Mouse (Mus musculus) layer of hippocampus, postnatal 10 days (tissue): ENCODE results near the gene Olfr68. TPM values are rescaled to one million over a fixed set of nuclear protein-coding genes. Genes with fewer than 3 reads are reported as not detected.
A peak's percentile ranks its signal among the peaks of the same experiment; 100 is the strongest.
"Not testable (repeated sequence)": the region's sequence is repeated elsewhere in the genome, so short reads cannot be mapped to it uniquely, and the experiment has no call there.

Experiments used
- DNase-seq, 2 experiments: peaks; one replicate each; pipeline ENCODE4 v3.0.0; 2021; ENCODE audit warnings: low spot score in 2 of 2
- long read RNA-seq: library from polyadenylated mRNA; stranded (forward); transcript quantifications from one replicate; pipeline ENCODE4 v2.0.0, GENCODE M21; 2023
- total RNA-seq, 2 experiments: library from RNA; stranded (reverse); gene quantifications; 2 replicates each; pipeline ENCODE4 v1.2.3; 2021

Gene Olfr68
- total RNA-seq = not detected
- long read RNA-seq = 0 reads

DNA sequence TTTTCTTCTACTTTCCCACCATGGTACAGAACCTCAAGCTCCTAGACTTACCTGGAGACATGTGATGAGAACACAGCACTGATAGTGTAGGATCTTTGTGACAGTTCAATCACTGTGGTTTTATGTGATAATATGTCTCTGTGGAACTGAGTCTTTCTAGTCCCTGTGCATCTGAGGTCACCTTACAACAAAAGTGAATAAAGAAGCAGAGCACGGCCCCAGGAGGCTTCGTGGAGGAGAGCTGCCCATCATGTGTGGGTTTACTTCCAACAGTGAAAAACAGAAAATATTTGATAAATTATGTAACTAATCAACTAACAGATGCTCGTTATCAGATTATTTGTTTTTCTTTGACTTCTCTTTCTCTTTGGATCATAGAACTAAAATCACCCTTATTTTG, at the start of gene Olfr68:
Gene Olfr68 (minus strand): TSS at position 101 of the 400 bp plus-strand sequence.
- no peak for DNase-seq

DNA sequence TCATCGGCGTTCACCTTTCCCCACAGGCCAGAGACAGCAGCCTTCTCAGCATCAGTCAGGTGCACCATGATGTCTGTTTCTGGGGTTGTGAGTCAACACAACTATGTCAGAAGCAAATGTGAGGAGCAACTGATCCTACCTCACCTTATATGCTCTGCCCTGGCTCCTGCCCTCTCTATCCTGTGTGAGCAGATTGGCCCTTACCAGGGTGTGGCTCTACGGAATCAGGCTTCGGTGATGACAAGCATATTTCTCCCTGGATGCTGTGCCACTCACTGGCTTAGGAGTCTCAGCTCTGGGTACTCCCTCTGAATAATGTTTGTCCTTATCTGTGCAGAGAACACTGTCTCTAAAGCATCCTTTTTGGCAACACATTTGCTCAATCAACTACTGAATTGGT, 48.3 kb upstream of the Olfr68 start, which contains the start of gene Hbb-bs:
Gene Hbb-bs (minus strand): TSS at position 289 of the 400 bp plus-strand sequence.
- no peak for DNase-seq

DNA sequence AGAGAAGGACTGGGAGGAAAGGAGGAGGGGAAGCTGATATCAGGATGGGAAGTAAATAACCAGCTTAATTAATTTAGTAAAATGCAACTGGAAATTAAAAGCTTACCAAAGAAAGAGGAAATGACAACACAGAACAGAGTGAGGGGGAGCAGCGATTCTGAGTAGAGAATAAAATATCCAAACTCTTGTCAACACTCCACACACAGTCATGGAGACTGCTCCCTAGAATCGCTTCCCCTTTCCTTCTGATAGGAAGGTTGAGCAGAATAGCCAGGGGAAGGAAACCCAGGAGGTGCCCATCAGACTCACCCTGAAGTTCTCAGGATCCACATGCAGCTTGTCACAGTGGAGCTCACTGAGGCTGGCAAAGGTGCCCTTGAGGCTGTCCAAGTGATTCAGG, 47.6 kb upstream of the Olfr68 start:
- DNase-seq = not testable (repeated sequence)

DNA sequence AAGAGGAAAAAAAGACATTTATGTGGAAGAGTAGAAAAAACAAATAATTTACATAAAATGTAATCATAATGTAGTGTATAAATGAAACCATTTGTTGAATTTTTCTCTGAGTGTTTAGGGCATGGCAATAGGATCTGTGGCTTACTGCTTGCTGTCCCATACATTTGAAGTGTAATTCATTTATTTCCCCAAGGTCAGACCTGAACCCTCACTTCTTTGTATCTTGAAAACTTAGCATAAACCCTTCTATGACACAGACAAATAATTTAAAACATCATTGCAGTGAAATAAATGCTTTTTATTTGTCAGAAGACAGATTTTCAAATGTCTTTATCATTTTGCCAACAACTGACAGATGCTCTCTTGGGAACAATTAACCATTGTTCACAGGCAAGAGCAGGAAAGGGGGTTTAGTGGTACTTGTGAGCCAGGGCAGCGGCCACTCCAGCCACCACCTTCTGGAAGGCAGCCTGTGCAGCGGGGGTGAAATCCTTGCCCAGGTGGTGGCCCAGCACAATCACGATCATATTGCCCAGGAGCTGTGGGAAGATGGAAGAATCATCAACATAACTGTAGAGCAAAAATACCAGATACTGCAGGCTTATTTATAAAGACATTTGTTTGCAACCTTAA, 46.9 kb upstream of the Olfr68 start:
- no peak for DNase-seq

DNA sequence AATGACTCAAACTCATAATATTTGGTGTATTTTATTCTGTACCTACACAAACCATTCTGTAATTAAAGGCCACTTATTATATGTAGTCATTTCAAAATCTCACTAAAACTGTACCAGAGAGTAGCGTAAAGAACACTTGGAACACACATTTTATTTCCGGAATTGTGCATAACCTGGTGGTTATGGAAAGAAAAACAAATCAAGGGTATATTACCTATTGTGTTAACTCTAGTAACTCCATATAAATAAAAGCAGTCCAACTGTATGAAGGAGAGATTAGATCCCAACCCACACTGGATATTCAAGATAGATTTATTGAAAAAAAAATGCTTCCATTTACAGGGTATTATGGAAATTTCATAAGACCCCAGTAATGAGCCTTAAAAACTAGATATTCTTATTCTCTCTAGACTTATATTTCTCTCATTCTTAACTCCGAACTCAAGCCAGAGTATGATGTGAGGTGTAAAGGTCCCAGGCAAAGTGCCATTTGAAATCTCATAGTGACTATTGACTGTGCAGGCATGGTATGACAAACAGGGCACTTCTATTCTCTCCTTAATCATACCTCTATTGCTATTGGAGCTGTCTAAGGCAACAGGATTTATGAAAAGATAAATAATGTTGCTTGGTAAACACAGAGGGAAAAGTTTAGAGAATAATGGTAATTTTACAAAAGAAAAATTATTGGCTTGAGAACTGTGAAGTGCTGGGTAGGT, 46.2 kb upstream of the Olfr68 start:
- no peak for DNase-seq

DNA sequence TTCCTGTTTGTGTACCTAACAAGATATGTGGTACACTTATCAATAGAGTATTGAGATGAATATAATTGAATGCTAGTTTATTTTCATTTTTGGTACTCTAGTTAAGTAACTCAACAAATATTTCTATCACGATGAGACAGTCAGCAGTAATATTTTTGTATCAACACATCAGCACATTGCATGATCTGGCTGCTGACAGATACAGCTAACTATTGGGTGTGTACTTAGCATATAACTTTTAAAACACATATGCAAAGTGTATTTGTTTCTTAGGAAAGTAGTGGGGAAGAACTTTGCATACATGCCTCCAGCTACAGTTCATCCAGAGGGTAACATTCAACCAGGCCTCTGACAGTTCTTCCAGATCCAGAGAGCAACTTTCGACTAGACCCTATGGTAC, 45.1 kb upstream of the Olfr68 start:
- no peak for DNase-seq

DNA sequence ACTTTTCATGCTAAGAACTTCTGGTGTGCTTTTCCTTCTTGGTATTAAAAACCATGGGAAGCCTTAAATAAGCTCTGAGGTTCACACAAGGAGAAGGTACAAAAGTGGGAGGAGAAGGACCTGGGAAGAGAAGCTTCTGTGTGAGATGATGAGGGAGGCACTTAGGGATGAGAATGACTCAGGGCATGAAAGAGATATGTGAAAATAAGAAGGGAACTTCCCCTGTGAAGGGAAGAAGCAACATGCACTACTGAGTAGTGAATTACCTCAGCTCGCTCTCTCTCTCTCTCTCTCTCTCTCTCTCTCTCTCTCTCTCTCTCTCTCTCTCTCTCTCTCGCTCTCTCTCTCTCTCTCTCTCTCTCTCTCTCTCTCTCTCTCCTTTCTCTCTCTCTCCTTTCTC, 35.6 kb upstream of the Olfr68 start:
- DNase-seq = not testable (repeated sequence)

GRCm38 (mm10) chr7:103813766-103814165, 34.3 kb upstream of the Olfr68 start, which contains the start of gene Hbb-bt:
Gene Hbb-bt, minus strand, starts transcription at chr7:103813996.
- DNase-seq = no peak

DNA sequence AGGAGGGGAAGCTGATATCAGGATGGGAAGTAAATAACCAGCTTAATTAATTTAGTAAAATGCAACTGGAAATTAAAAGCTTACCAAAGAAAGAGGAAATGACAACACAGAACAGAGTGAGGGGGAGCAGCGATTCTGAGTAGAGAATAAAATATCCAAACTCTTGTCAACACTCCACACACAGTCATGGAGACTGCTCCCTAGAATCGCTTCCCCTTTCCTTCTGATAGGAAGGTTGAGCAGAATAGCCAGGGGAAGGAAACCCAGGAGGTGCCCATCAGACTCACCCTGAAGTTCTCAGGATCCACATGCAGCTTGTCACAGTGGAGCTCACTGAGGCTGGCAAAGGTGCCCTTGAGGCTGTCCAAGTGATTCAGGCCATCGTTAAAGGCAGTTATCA, 33.7 kb upstream of the Olfr68 start:
- DNase-seq = not testable (repeated sequence)

DNA sequence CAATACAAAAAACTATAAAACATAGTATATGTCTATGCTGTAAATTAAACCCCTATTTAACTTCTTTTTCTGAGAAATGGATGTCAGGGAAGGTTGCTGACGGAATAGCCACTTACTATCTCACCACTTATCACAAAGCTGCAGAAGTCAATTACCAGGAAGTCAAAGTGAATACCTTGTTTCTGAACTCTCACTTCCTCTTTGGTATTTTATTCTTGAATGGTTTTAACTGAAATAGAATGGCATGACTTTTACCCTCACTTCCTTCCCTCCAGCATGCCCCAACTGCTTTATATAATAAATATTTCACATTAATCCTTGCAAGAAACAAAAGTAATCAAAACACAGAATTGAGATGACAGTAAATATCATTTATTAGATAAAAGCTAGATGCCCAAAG, 32.7 kb upstream of the Olfr68 start:
- no peak for DNase-seq

- DNase-seq = no peak
Measured at GRCm38 (mm10) chr7:103811223-103811845, 31.8 kb upstream of the Olfr68 start.

DNA sequence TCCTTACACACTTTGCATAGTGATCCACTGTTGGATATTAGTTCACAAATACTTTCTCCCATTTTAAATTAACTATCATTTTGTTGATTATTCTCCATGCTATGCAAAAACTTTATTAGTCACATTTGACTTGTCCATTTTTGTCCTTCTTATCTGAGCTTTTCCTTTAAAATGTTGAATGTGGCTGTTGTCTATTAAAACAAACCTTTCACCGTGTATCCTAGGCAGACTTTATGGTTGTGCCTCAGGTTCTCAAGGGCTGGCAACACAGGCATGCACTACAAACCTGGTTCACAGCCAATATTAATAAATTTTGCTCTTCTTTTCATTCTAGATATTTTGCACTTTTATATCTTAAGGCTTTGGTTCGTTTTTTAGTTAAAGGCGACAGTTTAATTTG, 31.2 kb upstream of the Olfr68 start:
- no peak for DNase-seq

- DNase-seq = no peak
Measured at GRCm38 (mm10) chr7:103810296-103810695, 30.8 kb upstream of the Olfr68 start.

- no peak for DNase-seq
Measured at GRCm38 (mm10) chr7:103809801-103810155, 30.3 kb upstream of the Olfr68 start.

GRCm38 (mm10) chr7:103808971-103809800, 29.7 kb upstream of the Olfr68 start:
- no peak for DNase-seq

DNA sequence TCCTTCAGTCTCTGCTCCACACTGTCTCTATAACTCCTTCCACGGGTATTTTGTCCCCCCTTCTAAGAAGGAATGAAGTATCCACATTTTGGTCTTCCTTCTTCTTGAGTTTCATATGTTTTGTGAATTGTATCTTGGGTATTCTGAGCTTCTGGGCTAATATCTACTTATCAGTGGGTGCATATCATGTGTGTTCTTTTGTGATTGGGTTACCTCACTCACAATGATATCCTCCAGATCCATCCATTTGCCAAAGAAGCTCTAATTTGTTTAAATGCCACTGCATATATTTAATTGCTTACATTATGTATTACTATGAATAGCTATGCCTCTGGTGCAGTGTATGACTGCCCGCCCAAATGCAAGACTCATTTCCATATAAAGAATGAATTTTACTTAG, 28.6 kb upstream of the Olfr68 start:
- not testable (repeated sequence) for DNase-seq

- DNase-seq = peak; percentile 4 to 20
Measured at GRCm38 (mm10) chr7:103806856-103807255, 27.4 kb upstream of the Olfr68 start.

DNA sequence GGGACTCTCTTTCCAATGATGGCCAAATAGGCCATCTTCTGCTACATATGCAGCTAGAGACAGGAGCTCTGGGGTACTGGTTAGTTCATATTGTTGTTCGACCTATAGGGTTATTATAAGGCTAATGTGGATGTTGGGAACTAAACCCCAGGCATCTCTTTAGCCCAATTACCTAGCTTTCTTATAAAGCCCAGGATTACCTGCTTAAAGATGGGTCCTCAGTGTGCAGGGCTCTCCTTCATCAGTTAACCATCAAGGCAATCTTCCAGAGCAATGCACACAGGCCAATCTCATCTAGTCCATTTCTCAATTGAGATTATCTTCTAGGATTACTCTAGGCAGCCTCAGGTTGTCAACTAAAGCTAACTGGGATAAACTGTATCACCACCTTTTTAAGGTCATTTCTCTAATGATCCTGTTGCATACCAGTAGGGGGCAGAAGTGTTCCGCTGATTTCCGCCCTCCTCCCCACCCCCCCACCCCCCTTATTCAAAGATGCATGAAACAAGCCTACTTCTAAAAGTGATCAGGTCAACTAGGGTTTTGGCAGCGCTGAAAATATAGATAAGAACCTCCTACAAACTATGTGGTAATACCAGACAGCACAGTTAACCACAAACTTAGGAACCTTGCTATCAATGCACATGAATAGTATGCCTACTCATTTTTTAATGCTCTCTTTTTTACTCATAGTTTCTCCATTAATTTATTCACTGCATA, 13.3 kb upstream of the Olfr68 start:
- no peak for DNase-seq

DNA sequence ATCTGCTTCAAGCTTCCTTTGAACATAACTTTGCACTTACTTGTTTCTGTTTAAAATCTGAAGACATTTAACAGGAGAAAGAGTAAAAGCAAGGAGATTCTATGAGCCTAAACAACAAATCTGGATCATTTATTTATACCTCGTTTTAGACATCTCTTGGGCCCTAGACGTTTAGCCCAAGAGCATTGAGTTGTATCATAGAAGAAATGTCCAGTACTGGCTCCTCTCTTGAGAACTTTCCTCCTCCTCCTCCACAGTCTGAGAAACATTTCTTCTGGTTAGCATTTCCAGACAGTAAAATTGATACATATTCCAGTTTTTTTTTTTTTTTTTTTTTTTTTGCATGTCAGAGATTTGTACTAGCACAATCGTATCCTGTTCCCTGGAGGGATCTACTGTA, 12.2 kb upstream of the Olfr68 start, which contains the start of gene Olfr67:
Gene Olfr67 (minus strand): TSS at position 101 of the 400 bp plus-strand sequence.
- no peak for DNase-seq

DNA sequence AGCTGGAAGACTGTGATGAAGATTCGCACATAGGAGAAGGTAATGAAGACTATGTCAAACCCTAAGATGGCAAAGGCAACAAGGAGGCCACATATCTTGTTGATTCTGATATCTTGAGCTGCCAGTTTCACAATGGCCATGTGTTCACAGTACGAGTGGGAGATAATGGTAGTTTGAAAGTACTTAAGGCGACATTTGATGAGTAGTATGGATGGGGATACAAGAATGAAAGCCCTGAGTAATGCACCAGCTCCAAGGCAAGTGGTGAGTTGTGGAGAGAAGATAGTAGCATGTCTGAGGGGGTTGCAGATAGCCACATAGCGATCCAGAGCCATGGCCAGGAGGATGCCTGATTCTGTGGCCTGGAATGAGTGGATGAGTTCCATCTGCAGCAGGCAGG, 1.8 kb downstream of the Olfr68 start:
- not testable (repeated sequence) for DNase-seq

- DNase-seq = no peak
Measured at GRCm38 (mm10) chr7:103771494-103771893, 8.0 kb downstream of the Olfr68 start, which contains the start of gene Olfr69. Gene Olfr69, minus strand, starts transcription at chr7:103771594.
